Mouse (Mus musculus): ENCODE data around the gene Clca3a1. TPM values are rescaled to one million over a fixed set of nuclear protein-coding genes. Genes with fewer than 3 reads are reported as not detected.
"Not testable (repeated sequence)": the region's sequence is repeated elsewhere in the genome, so short reads cannot be mapped to it uniquely, and the experiment has no call there.

The Clca3a1 gene
- polyA plus RNA-seq (2012; rRNA removed), result 0.33 and 0.40 TPM in 2 replicates

DNA sequence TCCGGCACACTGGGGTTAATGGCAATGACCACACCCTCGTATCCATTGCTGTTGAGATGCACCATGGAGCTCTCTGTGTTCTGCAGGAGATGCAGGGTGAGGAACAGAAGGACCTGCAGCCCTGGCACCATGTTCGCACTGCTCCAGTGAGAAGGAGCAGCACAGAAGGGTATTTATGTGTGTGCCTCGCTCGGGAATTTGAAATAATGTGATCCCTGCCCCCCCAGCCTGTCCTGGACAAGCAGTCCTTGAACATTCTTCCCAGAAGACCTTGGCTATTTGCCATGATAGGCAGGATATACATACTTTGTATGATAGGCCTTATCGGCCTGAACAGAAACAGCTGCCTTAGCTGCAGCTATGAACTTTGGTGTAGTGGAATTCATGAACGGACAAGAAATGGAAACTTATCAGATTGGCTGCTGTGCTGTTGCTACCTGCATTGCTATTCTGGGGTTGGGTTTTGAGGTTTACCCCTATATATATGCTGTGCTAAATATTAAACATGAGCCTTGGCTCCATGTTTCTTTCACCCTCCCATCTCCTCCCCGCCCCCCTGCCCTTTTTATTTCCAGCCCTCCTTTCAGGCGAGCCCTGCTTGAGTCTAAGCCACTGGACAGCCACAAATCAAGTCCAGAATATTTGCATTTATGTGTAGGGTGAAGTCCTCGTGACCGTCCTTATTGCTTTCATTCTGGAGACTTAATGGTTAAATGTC is at the start of gene Clca3a1:
Gene Clca3a1, minus strand, starts transcription at position 386 of the 718 bp plus-strand sequence.
- TF ChIP-seq POLR2A (IDR thresholded peaks at IDR 0.05; ENCODE audit: extremely low read depth, insufficient read depth, low read length) (no peak), CTCF (IDR thresholded peaks at IDR 0.05; ENCODE audit: extremely low read depth, insufficient read depth, low read length) (no peak)
- Histone ChIP-seq H3K27ac (ENCODE audit: insufficient read depth, low read length) (no peak within 1 kb of the TSS), H3K4me3 (ENCODE audit: insufficient read depth, low read length) (no peak within 1 kb of the TSS), H3K4me1 (ENCODE audit: control insufficient read depth, insufficient read depth, low read length) (no peaks in the 10 kb centered on the region)

DNA sequence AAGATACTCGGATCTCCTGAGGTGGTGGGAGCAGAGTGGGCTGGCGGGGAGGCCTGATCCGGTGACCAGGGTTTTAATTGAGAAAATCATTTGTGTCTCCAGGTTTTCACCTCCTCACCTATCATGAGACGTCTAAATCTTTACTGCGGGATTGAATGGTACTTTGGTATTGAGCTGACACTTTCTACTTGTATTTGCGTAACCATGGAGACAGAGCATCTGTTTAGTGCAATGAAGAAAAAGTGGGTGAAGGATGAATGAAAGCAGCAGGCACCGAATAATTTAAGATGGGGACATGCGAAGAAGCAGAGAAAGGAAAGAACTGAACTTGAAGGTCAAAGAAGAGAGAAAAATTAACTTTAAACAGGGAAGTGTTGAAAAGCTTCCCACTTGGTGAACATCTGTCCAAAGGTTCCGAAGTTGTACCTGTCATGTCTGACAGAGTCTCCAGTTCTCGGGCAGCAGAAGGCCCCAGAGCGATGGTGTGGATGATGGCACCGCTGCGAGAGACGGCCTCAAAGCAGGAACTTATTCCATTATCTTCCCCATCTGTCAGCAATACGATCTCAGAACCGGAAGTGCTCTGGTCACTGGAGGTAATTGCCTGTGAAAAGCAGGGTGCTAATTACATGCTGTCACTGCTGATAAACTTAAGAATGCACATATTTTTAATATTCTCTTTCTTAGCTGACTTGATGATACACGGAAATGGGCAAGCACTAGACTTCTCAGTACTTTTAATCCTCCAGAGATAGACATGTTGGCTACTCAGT is 47.6 kb upstream of the Clca3a1 start:
- H3K27ac ChIP-seq (ENCODE audit: insufficient read depth, low read length), result not testable (repeated sequence)

DNA sequence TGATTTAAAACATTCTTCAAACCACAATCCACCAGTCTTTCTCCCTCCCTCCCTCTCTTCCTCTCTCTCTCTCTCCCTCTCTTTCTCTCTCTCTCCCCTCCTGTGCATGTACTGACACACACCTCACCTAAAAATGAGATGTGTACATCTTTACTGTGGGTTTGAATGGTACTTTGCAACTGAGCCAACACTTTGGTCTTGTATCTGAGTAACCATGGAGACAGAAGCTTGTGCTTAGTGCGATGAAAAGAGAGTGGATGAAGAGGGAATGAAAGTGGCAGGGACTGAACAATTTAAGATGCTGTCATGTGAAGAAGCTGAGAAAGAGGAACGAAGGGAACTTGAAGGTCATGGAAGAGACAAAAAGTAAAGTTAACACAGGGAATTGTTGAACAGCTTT is 45.8 kb upstream of the Clca3a1 start:
- not testable (repeated sequence) for H3K4me3 ChIP-seq (ENCODE audit: insufficient read depth, low read length); H3K4me1 ChIP-seq (ENCODE audit: control insufficient read depth, insufficient read depth, low read length); H3K27ac ChIP-seq (ENCODE audit: insufficient read depth, low read length)

More for the DNA sequence above, 47.6 kb upstream of the Clca3a1 start:
- H3K4me3 ChIP-seq (ENCODE audit: insufficient read depth, low read length); H3K4me1 ChIP-seq (ENCODE audit: control insufficient read depth, insufficient read depth, low read length): not testable (repeated sequence)

DNA sequence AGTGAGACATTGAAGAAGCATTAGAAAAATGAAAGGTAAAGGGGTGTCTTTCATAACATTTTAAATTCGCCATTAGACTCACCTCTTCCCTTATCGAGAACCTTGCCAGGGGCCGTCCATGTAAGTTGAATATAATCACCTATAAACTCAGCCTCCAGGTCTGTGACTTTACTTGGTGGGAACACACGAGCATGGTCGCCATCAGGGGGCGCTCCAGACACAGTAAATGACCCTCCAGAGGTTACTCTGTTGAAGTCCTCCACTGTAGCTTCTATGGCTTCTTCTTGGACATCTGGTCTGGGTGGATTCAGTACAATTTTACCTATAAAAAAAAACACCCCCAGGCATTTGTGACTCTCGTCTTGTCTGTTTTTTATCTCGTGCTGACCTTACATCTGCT is 41.1 kb upstream of the Clca3a1 start:
- TF ChIP-seq POLR2A (IDR thresholded peaks at IDR 0.05; ENCODE audit: extremely low read depth, insufficient read depth, low read length) (no peak), CTCF (IDR thresholded peaks at IDR 0.05; ENCODE audit: extremely low read depth, insufficient read depth, low read length) (peak; percentile 33; the same call in 1 of the 2 replicates)
- Histone ChIP-seq H3K27ac (ENCODE audit: insufficient read depth, low read length) (no peak overlapping the region), H3K4me1 (ENCODE audit: control insufficient read depth, insufficient read depth, low read length) (no peaks in the 10 kb centered on the region), H3K4me3 (ENCODE audit: insufficient read depth, low read length) (no peak overlapping the region)

DNA sequence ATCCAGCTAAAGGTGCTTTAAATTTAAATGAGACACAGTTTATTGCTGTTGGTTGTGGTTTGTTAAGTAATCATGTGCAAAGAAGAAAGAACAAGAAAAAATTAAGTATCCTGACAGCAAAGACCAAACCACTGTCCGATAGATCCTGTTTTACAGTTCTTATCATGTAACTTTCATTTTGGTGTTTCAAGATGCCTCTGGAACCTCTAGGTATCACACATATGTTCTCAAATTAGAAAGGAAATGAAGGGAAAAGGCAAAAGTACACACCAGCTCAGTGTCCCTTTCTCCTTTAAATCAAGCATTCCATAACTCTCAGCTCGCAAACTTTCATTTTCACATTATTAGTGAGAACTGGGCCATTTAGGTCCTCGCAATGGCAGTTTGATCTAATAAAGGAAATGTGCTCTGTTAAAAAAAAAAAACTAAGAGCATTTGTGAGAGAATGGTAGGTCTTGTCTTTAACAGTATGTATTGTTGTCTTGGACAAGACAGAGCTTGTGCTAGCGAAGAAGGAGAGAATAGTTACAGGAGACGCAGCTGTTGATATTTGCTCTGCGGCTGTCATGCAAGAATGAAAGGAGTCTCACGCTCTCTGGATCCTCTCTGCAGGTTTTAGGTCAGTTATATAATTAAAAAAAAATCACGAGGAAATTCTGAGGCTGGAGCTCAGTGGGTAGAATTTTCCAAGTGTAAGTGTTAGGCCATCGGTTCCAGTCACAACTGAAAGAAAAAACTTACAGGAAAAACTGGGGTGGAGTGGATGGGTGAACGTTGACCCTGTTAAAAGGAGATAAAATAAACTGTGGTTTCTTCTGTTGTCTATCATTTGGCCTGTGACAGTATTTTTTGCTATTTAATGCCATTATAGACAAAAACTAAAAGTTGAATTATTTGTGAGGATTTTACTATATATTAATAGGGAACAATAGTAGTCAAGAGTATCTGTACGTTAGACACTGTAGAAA is 24.7 kb upstream of the Clca3a1 start:
- Histone ChIP-seq H3K4me1 (ENCODE audit: control insufficient read depth, insufficient read depth, low read length) (no peaks in the 10 kb centered on the region), H3K4me3 (ENCODE audit: insufficient read depth, low read length) (no peak overlapping the region), H3K27ac (ENCODE audit: insufficient read depth, low read length) (no peak overlapping the region)
- TF ChIP-seq POLR2A (IDR thresholded peaks at IDR 0.05; ENCODE audit: extremely low read depth, insufficient read depth, low read length), result no peak
- no peak for TF ChIP-seq CTCF (IDR thresholded peaks at IDR 0.05; ENCODE audit: extremely low read depth, insufficient read depth, low read length)

DNA sequence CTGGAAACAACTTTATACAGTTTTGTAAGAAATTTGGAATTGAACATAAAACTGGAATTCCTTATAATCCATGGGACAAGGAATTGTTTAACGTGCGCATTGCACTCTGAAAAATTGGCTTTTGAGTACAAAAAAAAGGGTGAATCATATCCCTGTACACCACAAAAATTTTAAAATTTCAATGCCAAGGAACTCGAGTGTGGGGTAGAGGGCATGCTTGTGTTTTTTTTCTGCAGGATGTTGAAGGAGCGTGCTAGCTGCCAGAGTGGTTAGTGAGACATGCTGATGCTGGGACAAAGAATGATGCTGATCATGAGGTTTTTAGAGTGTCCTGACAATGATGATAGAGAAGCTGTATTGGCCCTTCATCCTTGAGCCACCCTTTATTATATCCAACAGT is 4.4 kb upstream of the Clca3a1 start:
- Histone ChIP-seq H3K27ac (ENCODE audit: insufficient read depth, low read length) (no peak overlapping the region), H3K4me1 (ENCODE audit: control insufficient read depth, insufficient read depth, low read length) (no peaks in the 10 kb centered on the region), H3K4me3 (ENCODE audit: insufficient read depth, low read length) (no peak overlapping the region)
- no peak for TF ChIP-seq CTCF (IDR thresholded peaks at IDR 0.05; ENCODE audit: extremely low read depth, insufficient read depth, low read length)
- no peak for TF ChIP-seq POLR2A (IDR thresholded peaks at IDR 0.05; ENCODE audit: extremely low read depth, insufficient read depth, low read length)

DNA sequence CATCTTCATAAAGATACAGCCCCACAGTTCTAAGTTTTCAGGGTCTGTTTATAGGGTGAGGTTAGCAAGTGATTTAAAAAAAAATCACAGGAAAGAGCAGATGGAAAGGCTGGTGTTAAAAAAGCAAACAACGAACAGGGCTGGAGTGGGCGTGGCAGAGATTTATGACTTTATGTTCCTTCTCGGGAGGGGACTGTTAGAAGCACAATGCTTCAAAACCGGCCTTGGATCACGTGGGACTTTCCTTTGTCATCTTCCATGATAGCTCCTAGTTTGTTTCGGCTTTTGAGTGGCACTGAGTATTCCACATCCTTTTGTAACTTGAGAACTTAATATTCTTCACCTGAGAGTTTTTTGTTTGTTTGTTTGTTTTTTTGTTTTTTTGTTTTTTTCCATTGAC is 677 bp upstream of the Clca3a1 start:
- H3K27ac ChIP-seq (ENCODE audit: insufficient read depth, low read length), result no peak overlapping the region
- H3K4me3 ChIP-seq (ENCODE audit: insufficient read depth, low read length), result no peak overlapping the region
- no peaks in the 10 kb centered on the region for H3K4me1 ChIP-seq (ENCODE audit: control insufficient read depth, insufficient read depth, low read length)
- TF ChIP-seq POLR2A (IDR thresholded peaks at IDR 0.05; ENCODE audit: extremely low read depth, insufficient read depth, low read length), result no peak
- no peak for TF ChIP-seq CTCF (IDR thresholded peaks at IDR 0.05; ENCODE audit: extremely low read depth, insufficient read depth, low read length)

DNA sequence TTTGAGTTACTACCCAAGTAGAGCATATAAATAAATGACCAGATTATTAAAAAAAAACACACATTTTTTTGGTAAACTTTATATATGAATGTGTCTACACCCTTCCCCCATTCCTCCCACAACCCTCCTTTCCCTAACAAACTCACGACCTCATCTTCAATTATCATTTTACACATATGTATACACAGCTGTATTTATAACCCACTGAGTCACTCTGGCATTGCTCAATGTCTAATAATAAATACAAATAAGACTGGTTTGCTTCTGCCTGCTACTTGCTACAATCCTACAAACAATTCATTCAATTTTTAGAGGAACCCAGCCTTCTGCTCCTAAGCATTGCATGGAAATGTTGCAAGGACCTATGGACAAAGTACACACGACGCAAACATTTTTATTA is 1.1 kb downstream of the Clca3a1 start:
- Histone ChIP-seq H3K4me1 (ENCODE audit: control insufficient read depth, insufficient read depth, low read length) (no peaks in the 10 kb centered on the region), H3K4me3 (ENCODE audit: insufficient read depth, low read length) (no peak overlapping the region), H3K27ac (ENCODE audit: insufficient read depth, low read length) (no peak overlapping the region)
- TF ChIP-seq POLR2A (IDR thresholded peaks at IDR 0.05; ENCODE audit: extremely low read depth, insufficient read depth, low read length) (no peak), CTCF (IDR thresholded peaks at IDR 0.05; ENCODE audit: extremely low read depth, insufficient read depth, low read length) (no peak)

DNA sequence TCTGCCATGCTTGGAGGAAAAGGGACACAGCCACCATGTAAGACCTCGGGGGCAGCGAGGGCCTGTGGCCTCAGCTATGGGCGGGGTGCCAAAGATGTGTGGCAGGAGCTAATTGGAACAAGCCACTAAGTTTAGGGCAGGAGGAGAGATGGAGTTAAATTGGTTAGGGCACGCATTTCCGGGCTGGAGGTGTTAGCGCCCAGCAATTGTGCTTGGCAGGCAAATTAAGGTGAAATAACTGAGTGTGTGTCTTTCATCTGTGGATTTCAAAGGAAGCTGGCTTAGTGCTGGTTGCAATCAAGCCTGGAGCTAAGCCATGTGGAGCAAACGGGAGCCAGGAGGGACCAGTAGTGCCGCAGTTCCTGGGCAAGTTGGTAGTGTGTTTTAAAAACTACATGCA is 4.7 kb downstream of the Clca3a1 start:
- H3K27ac ChIP-seq (ENCODE audit: insufficient read depth, low read length); H3K4me1 ChIP-seq (ENCODE audit: control insufficient read depth, insufficient read depth, low read length); H3K4me3 ChIP-seq (ENCODE audit: insufficient read depth, low read length): not testable (repeated sequence)
